Mouse (Mus musculus) thymus, adult 2 months (tissue): ENCODE results near the gene Skp2.

ENCODE experiments used
- CTCF ChIP-seq: fragments of 200-500 bp; IDR thresholded peaks from 2 replicates; pipeline ENCODE4 v1.5.1; 2012; ENCODE audit warnings: mild to moderate bottlenecking, control low read depth, low read length, moderate library complexity, borderline replicate concordance; ENCODE audit not compliant: control insufficient read depth, poor library complexity, insufficient read depth; ENCODE audit errors: extremely low read depth
- POLR2A ChIP-seq: fragments of 200-500 bp; IDR thresholded peaks from 2 replicates; pipeline ENCODE4 v1.6.1; 2012; ENCODE audit warnings: mild to moderate bottlenecking, low read length, control low read depth, moderate library complexity; ENCODE audit not compliant: control insufficient read depth, poor library complexity, insufficient read depth; ENCODE audit errors: extremely low read depth

DNA sequence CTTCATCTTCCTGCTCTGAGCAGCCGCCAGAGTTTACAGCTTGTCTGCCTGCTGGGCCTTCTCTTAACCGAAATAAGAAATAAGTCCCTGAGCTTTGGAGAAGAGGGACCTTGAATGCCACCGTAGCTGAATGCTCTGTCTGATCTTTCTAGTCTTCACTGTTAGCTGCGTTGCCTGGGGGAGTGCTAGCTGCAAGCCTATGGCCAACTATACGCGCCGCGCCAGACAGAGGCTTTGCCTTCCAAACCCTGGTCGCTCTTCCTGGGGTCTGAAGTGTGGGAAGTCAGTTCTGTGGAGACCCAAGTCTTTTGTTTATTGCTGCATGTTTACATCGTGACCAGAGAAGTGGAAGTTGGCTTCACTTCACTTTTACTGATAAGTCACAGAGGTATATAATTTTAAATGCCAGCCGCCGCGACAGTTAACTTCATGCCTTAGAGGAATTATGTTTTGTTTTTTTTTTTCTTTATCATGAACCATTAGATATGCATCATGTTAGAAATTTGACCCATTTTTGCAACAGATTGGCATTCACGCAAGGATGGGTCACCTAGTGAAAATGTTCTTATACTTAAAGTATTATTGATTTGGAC, 79.5 kb downstream of the Skp2 start:
- TF ChIP-seq CTCF (no peak), POLR2A (no peak)
